Mouse (Mus musculus): ENCODE results near the gene Nedd8.

Nedd8 gene

DNA sequence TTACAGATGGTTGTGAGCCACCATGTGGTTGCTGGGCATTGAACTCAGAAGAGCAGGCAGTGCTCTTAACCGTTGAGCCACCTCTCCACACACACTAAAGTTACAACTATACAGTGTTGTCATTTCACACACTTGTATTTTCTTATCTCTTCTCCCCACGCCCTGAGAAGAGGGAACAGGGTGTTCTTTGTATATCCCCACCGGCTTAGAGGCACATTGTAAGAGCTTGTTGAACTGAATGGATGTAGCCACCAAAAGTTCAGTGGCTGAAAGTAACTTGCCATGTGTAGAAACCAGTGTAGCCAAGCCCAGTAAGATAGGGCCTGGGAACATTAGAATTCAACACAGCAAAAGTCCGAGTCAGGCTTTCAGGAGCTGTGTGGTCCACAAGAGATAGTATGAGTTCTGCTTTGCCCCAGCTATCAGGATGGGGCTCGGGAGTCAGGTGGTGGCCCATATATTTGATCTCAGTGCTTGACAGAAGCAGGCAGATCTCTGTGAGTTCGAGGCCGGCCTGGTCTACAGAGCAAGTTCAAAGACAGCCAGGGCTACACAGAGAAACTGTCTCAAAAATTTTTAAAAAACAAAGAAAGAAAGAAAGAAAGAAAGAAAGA, 57.3 kb downstream of the Nedd8 start:
- peak; percentile 80 for DNase-seq (ENCODE audit: low spot score)

DNA sequence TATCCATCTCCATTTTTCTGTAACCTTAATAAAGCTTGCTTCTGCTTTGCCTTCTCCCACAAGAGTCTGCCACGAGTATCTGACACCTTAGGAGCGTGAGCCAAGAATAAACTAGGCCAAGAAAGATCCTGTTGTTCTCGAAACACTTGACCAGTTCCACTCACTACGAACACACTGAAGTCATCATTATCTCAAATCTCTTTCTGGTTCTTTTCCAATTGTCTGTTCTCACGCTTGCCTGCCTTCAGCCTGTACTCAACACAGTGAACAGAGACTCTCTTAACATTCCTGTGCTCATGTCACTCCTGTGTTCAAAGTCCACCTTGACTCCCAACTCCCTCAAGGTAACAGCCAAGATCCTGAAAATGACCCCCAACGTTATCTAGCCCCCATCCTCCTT, 58.6 kb downstream of the Nedd8 start:
- no peak for DNase-seq (ENCODE audit: low spot score)
